Mouse (Mus musculus) mature B cell (primary cell): ENCODE measurements around the gene Cdyl2.

Experiments used
- in situ Hi-C: fragments of 300-500 bp; cut with MboI; formaldehyde crosslinking; loops from 2 replicates; pipeline ENCODE4 v1.14.3; 2019

Gene Cdyl2

DNA sequence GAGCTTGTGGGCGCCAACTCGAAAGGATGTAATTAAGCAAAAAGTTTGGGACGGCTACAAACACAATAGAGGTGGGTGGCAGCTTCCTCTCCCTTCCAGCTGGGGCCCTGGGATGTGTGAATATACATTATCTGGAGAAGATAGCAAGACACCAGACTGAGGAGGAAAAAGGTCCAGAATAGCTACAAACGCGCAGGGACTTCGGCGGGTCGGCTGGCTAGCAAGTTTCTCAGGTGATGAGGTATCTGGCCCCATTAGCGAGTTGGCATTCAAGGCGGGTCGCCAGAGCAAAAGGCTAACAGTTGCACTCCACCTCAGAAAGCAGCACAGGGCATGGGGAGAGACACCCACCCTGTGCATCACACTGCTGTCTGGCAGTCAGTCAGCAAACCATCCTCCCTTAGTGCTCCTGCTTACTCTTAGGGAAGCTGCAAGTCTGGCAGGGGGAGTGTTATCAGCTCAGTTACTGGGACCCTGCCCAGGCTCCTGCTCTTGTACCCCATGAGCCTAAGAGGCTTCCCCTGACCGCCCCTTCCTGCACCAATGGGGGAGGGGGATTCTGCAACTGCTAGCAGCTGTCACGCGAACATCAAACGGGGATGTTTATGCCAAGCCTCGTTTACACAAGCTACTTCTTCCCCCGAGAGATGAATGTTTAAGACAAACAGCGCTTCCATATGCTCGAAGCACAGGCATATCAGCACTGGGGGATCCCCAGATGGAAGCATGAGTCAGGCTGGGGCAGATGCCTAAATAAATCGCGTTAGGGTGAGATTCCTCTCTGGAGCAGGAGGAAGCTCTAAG lies 111.4 kb downstream of the Cdyl2 start:
- in situ Hi-C loops, result no loop called here

GRCm38 (mm10) chr8:116619686-116620320 lies 113.0 kb downstream of the Cdyl2 start:
- in situ Hi-C loops, result no loop called here

GRCm38 (mm10) chr8:116619221-116619620 lies 113.6 kb downstream of the Cdyl2 start:
- in situ Hi-C loops, result no loop called here

DNA sequence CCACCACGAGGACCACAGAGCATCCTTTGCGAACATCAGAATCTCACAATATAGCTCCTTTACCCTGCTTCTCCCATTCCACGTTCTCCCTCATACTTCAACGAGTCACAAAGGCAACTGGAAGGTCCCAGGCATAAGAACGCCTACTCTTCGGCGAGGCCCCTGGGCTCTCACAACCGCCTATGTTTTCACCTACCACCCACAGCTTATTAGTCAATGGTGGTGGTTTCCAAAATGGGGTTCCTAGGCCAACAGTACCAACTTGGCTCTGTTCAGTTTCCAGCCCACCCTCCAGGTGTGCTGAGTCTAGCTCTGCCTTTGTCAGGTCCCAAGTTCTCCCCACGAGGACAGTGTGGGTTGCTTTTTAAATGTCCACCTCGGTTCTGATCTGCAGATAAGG lies 114.0 kb downstream of the Cdyl2 start:
- in situ Hi-C loops, result no loop called here

- in situ Hi-C loops, result no loop called here
These were observed 114.9 kb downstream of the Cdyl2 start for GRCm38 (mm10) chr8:116617891-116618290.

DNA sequence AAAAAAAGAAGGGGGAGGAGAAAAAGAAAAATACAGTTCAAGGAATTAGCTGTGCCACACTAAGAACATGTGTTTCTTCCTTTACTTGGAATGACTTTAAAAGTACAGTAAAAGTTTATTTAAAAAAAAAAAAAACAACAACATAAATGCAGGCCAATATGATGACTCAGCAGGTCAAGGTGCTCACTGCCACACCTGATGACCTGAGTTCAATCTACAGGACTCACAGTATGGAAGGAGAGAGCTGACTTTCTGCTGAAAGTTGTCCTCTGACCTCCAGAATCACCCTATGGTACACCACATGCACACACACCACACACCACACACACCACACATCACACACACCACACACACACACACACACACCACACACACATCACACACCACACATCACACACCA lies 116.4 kb downstream of the Cdyl2 start:
- in situ Hi-C loops, result no loop called here

GRCm38 (mm10) chr8:116614901-116615300 lies 117.9 kb downstream of the Cdyl2 start:
- in situ Hi-C loops, result no loop called here

DNA sequence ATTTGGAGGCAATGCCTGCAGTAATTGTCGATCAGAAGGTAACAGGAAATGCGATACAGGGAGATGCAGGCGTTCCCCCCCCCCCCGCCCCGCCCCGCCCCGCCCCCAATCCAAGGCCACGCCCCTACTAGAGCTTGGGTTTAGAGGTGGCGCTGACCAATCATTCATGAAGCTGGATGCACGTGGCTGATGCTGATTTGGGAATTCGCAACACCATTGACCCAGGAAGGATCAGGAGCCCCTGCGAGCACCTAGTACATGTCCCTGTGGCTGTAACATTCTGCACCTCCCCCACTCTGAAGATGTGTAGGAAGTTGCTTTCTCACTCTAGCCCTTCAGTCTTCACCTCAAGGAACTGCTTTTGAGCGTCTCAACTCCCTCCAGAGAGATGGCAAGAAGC lies 126.6 kb downstream of the Cdyl2 start:
- in situ Hi-C loops, result no loop called here

GRCm38 (mm10) chr8:116602806-116603205 lies 130.0 kb downstream of the Cdyl2 start:
- in situ Hi-C loops, result no loop called here

DNA sequence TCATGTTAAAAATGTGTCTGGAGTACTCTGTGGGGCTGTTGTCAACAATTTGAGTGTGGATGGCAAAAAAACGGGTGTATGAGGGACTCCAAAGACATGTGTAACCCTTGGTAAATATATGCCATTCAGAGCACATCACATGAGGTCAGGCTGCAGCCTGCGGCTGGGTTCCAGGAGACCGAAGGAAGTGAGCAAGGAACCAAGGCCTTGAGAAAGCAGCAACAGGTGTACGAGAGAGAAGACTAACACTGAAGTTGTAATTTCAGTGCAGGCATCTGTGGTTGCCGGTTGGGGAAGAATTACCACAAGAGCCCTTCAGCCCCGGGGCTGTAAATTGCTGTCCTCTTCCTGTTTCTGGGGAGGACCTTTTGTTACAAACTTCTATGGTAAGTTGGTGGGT lies 133.1 kb downstream of the Cdyl2 start:
- in situ Hi-C loops, result no loop called here

GRCm38 (mm10) chr8:116591226-116591625 lies 141.6 kb downstream of the Cdyl2 start:
- in situ Hi-C loops, result no loop called here

DNA sequence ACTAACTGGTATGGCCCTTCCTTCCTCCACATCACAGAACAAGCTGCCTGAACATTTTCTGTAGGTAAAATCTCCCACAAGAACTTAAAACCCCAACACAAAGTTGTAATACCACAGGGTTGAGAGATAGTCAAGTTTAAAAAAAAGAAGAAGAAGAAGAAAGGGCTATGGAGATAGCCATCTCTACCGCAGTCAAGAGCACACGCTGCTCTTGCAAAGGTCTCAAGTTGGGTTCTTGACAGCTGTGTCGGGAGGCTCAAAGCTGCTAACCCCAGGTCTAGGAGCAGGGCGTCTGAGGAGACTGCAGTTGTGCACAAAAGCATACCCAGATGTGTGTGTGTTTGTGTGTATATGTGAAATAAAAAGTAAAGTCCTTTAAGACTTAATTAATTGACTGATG lies 142.2 kb downstream of the Cdyl2 start:
- in situ Hi-C loops, result no loop called here

DNA sequence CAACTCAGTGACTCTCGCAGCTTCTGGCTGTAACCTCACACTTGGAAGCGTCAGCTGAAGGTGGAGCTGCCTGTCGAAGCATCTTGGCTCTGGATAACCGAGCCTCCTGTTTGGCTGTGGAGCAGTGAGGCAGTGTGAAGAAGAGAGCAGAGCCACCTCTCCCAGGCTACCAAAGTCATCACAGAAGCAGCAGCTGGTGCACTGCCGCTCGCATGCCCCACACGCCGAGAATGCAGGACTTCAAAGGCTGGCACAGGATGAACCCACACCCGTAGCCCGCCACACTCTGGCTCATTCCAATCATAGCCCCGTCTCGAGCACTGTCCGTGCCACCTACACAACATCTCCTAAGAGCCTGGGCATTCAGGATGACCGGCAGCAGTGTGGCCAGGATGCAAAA lies 142.7 kb downstream of the Cdyl2 start:
- in situ Hi-C loops, result no loop called here

DNA sequence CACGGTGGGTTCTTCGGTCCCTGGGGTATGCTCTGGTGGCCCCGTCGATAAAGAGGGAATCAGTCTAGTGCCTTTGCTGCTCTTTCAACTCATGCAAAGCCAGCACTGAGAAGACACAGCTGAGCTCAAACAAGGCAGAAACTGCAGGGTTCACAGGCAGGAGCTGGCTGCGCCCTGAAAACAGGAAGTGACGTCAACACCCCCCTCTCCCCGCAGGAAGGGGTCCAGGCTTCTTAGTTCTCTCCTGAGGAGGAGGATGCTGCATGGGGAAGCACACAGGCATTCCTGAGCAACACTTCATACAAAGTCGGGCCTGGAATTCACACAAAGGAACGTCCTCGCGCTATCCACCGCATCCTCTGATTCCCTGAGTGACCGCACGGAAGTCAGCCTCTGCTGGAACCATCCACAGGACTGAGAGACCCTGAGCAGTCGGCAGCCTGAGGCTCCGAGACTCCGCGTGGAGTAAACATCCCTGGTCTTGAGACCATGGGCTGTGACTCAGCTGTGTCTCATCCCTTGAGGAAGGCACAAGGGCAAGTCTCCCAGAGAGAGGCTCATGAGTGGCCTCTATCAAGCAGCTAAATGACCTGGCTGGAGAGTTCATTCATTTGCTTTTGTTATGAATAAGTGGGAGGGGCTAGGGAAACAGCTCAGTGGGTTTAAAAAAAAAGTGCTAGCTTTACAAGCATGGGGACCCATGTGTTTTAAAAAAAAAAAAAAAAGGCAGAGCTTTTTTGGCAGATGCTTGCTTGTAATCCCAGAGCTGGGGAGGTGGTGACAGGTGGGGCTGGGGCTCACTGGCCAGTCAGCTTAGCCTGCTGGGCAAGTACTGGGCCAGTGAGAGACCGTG lies 144.9 kb downstream of the Cdyl2 start:
- in situ Hi-C loops, result no loop called here

GRCm38 (mm10) chr8:116581318-116582019 lies 151.3 kb downstream of the Cdyl2 start:
- in situ Hi-C loops, result no loop called here

- in situ Hi-C loops, result no loop called here
These were observed 156.1 kb downstream of the Cdyl2 start for GRCm38 (mm10) chr8:116576732-116577131.

- in situ Hi-C loops, result no loop called here
These were observed 159.7 kb downstream of the Cdyl2 start for GRCm38 (mm10) chr8:116573085-116573484.

DNA sequence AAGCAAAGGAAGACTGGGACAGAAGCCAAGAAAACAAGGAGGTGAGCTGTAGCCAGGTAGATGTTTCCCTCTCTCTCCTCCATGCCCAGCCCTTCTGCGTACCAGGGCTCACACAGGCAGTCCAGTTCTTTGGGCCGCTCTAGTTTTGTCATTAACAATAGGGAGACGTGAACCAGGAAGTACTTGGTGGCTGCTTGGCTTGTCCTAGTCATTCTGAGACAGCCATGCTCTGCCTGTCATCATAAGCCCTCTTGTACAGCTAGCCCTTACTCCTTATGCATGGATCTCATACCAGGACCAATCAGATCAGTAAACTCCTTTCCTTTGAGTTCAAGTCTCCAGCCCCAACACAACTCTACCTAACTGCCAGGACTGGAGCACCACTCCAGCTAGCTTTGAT lies 180.0 kb downstream of the Cdyl2 start:
- in situ Hi-C loops, result no loop called here

GRCm38 (mm10) chr8:116552255-116552654 lies 180.5 kb downstream of the Cdyl2 start:
- in situ Hi-C loops, result no loop called here

DNA sequence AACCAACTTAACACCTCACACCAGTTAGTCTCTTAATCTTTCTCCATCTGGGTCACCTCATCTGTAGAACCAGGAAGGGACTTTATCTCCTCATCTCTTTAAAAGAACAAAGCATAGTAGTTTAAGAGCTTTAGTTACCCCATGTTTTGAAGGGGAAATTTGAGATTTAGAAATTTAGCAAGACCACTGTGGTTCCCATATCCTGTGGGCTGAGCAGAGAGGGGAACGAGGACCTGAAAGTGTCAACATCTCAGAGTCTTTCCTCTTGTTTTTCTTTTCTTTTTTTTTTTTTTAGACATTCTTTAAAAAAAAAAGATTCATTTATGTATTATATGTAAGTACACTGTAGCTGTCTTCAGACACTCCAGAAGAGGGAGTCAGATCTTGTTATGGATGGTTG lies 189.4 kb downstream of the Cdyl2 start:
- in situ Hi-C loops, result no loop called here

GRCm38 (mm10) chr8:116542842-116543241 lies 189.9 kb downstream of the Cdyl2 start:
- in situ Hi-C loops, result no loop called here

- in situ Hi-C loops, result no loop called here
These were observed 192.7 kb downstream of the Cdyl2 start for GRCm38 (mm10) chr8:116540136-116540535.
